Mouse (Mus musculus): ENCODE measurements around the gene Mum1. TPM values are rescaled to one million over a fixed set of nuclear protein-coding genes. Genes with fewer than 3 reads are reported as not detected.

Mum1 gene
- polyA plus RNA-seq, 1 experiment from 2014 or later = 93.4 TPM

- ATAC-seq (ENCODE audit: insufficient number of reproducible peaks, insufficient read depth, low FRiP score, low TSS enrichment) = no peak
- Histone ChIP-seq H3K9me3 (no peaks in the 10 kb centered on the region), H3K4me3 (no peak overlapping the region), H3K4me1 (peaks cover 10% of the 10 kb centered on the region), H3K27ac (no peak overlapping the region), H3K36me3 (peaks cover 44% of the 10 kb centered on the region), H3K27me3 (no peaks in the 10 kb centered on the region), H3K4me2 (replicated peaks) (no peak overlapping the region), H3K9ac (no peak overlapping the region)
- WGBS = 92% methylated on average over 11 of the region's 11 CpGs
These were observed 26.4 kb downstream of the Mum1 start for GRCm38 (mm10) chr10:80252493-80253274.

- Histone ChIP-seq H3K27ac (no peak overlapping the region), H3K4me1 (peaks cover 9% of the 10 kb centered on the region), H3K9ac (no peak overlapping the region), H3K36me3 (peaks cover 53% of the 10 kb centered on the region), H3K9me3 (no peaks in the 10 kb centered on the region), H3K4me3 (no peak overlapping the region), H3K27me3 (no peaks in the 10 kb centered on the region), H3K4me2 (replicated peaks) (no peak overlapping the region)
- ATAC-seq (ENCODE audit: insufficient number of reproducible peaks, insufficient read depth, low FRiP score, low TSS enrichment) = no peak
- WGBS = 91% methylated on average over 6 of the region's 6 CpGs
These were observed 27.3 kb downstream of the Mum1 start for GRCm38 (mm10) chr10:80253551-80253950.

GRCm38 (mm10) chr10:80254331-80255297 lies 28.4 kb downstream of the Mum1 start:
- Histone ChIP-seq H3K9ac (no peak overlapping the region), H3K27me3 (no peaks in the 10 kb centered on the region), H3K4me3 (no peak overlapping the region), H3K36me3 (peaks cover 59% of the 10 kb centered on the region), H3K4me1 (peaks cover 15% of the 10 kb centered on the region), H3K27ac (no peak overlapping the region), H3K9me3 (no peaks in the 10 kb centered on the region), H3K4me2 (replicated peaks) (no peak overlapping the region)
- WGBS = 95% methylated on average over 26 of the region's 26 CpGs
- no peak for ATAC-seq (ENCODE audit: insufficient number of reproducible peaks, insufficient read depth, low FRiP score, low TSS enrichment)

GRCm38 (mm10) chr10:80255881-80256535 lies 29.8 kb downstream of the Mum1 start:
- Histone ChIP-seq H3K4me2 (replicated peaks) (no peak overlapping the region), H3K36me3 (peaks cover 59% of the 10 kb centered on the region), H3K27me3 (no peaks in the 10 kb centered on the region), H3K27ac (no peak overlapping the region), H3K9ac (no peak overlapping the region), H3K9me3 (no peaks in the 10 kb centered on the region), H3K4me1 (peaks cover 18% of the 10 kb centered on the region), H3K4me3 (no peak overlapping the region)
- 83% methylated on average over 5 of the region's 5 CpGs for WGBS
- ATAC-seq (ENCODE audit: insufficient number of reproducible peaks, insufficient read depth, low FRiP score, low TSS enrichment) = no peak

- peaks cover 59% of the 10 kb centered on the region for H3K36me3 ChIP-seq
- no peak overlapping the region for H3K4me2 ChIP-seq (replicated peaks)
- 78% methylated on average over 2 of the region's 2 CpGs for WGBS
These were observed 31.7 kb downstream of the Mum1 start for GRCm38 (mm10) chr10:80257936-80258335.

GRCm38 (mm10) chr10:80258752-80259462 lies 32.7 kb downstream of the Mum1 start:
- no peak overlapping the region for H3K27ac ChIP-seq
- no peak overlapping the region for H3K4me3 ChIP-seq
- no peak overlapping the region for H3K9ac ChIP-seq
- ATAC-seq (ENCODE audit: insufficient number of reproducible peaks, insufficient read depth, low FRiP score, low TSS enrichment) = no peak
- H3K36me3 ChIP-seq = peaks cover 50% of the 10 kb centered on the region
- H3K4me2 ChIP-seq (replicated peaks) = no peak overlapping the region
- H3K9me3 ChIP-seq = no peaks in the 10 kb centered on the region
- 88% methylated on average over 14 of the region's 14 CpGs for WGBS
- no peaks in the 10 kb centered on the region for H3K27me3 ChIP-seq
- H3K4me1 ChIP-seq = peaks cover 25% of the 10 kb centered on the region

More at GRCm38 (mm10) chr10:80257936-80258335, 31.7 kb downstream of the Mum1 start:
- no peaks in the 10 kb centered on the region for H3K27me3 ChIP-seq
- H3K4me1 ChIP-seq = peaks cover 25% of the 10 kb centered on the region
- ATAC-seq (ENCODE audit: insufficient number of reproducible peaks, insufficient read depth, low FRiP score, low TSS enrichment) = no peak
- H3K27ac ChIP-seq = no peak overlapping the region
- no peak overlapping the region for H3K4me3 ChIP-seq
- no peaks in the 10 kb centered on the region for H3K9me3 ChIP-seq
- no peak overlapping the region for H3K9ac ChIP-seq

GRCm38 (mm10) chr10:80259463-80259805 lies 33.2 kb downstream of the Mum1 start:
- no peak for ATAC-seq (ENCODE audit: insufficient number of reproducible peaks, insufficient read depth, low FRiP score, low TSS enrichment)
- 82% methylated on average over 6 of the region's 6 CpGs for WGBS
- H3K4me3 ChIP-seq = peak overlapping the region; percentile 57; the same call in 1 of the 2 replicates
- H3K4me2 ChIP-seq (replicated peaks) = peak overlapping the region; percentile 89
- H3K27me3 ChIP-seq = no peaks in the 10 kb centered on the region
- peaks cover 25% of the 10 kb centered on the region for H3K4me1 ChIP-seq
- no peaks in the 10 kb centered on the region for H3K9me3 ChIP-seq
- H3K9ac ChIP-seq = 0 out of 2 replicates have a peak overlapping the region, but pooled peaks have one; percentile 67
- no peak overlapping the region for H3K27ac ChIP-seq
- peaks cover 45% of the 10 kb centered on the region for H3K36me3 ChIP-seq

GRCm38 (mm10) chr10:80259861-80260641 lies 33.8 kb downstream of the Mum1 start:
- no peak for ATAC-seq (ENCODE audit: insufficient number of reproducible peaks, insufficient read depth, low FRiP score, low TSS enrichment)
- Histone ChIP-seq H3K4me1 (peaks cover 25% of the 10 kb centered on the region), H3K36me3 (peaks cover 39% of the 10 kb centered on the region), H3K27ac (peak overlapping the region; percentile 97), H3K9me3 (no peaks in the 10 kb centered on the region), H3K4me2 (replicated peaks) (peak overlapping the region; percentile 89), H3K27me3 (no peaks in the 10 kb centered on the region), H3K4me3 (peak overlapping the region; percentile 57), H3K9ac (peak overlapping the region; percentile 67)
- WGBS = 8% methylated on average over 19 of the region's 19 CpGs

GRCm38 (mm10) chr10:80260642-80261584 lies 34.7 kb downstream of the Mum1 start, which contains the start of the genes Gamt and Dazap1:
Gene Gamt, minus strand, starts transcription at chr10:80261012.
Gene Dazap1, plus strand, starts transcription at chr10:80261486.
- Histone ChIP-seq H3K4me3 (peak within 1 kb of the TSS; percentile 57), H3K36me3 (peaks cover 30% of the 10 kb centered on the region), H3K4me1 (peaks cover 29% of the 10 kb centered on the region), H3K27ac (peak within 1 kb of the TSS; percentile 97), H3K9ac (peak within 1 kb of the TSS; percentile 67), H3K27me3 (no peaks in the 10 kb centered on the region), H3K4me2 (replicated peaks) (peak within 1 kb of the TSS; percentile 89), H3K9me3 (no peaks in the 10 kb centered on the region)
- under 1% methylated on average over 49 of the region's 49 CpGs for WGBS
- peak; percentile 90 for ATAC-seq (ENCODE audit: insufficient number of reproducible peaks, insufficient read depth, low FRiP score, low TSS enrichment)

Measured in embryonic facial prominence, embryonic 12.5 days (tissue).